Mouse (Mus musculus) neural tube, embryonic 13.5 days (tissue): ENCODE results near the gene Gm4924. TPM values are rescaled to one million over a fixed set of nuclear protein-coding genes. Genes with fewer than 3 reads are reported as not detected.

ENCODE experiments used
- ATAC-seq: fragments of 200-750 bp; cut with Nextera tagmentation; 2 replicates; pipeline ENCODE4 v1.8.0; 2017; ENCODE audit warnings: low read depth, mild to moderate bottlenecking, moderate TSS enrichment, moderate library complexity
- H3K27ac ChIP-seq: fragments of 300-500 bp; sonication (generic); replicated peaks from 2 replicates; pipeline ENCODE4 v1.5.1; 2015; ENCODE audit warnings: moderate library complexity, mild to moderate bottlenecking, inconsistent platforms
- H3K27me3 ChIP-seq: fragments of 300-500 bp; sonication (generic); 2 replicates; pipeline ENCODE4 v1.6.1; 2015; ENCODE audit warnings: mild to moderate bottlenecking, inconsistent platforms
- H3K36me3 ChIP-seq: fragments of 300-500 bp; sonication (generic); 2 replicates; pipeline ENCODE4 v1.6.1; 2015; ENCODE audit warnings: mild to moderate bottlenecking, inconsistent platforms
- H3K4me1 ChIP-seq: fragments of 300-500 bp; sonication (generic); replicated peaks from 2 replicates; pipeline ENCODE4 v1.6.1; 2015; ENCODE audit warnings: inconsistent platforms
- H3K4me2 ChIP-seq: fragments of 300-500 bp; sonication (generic); 2 replicates; pipeline ENCODE4 v1.6.1; 2015; ENCODE audit warnings: inconsistent platforms, mild to moderate bottlenecking, moderate library complexity
- H3K4me3 ChIP-seq: fragments of 300-500 bp; sonication (generic); 2 replicates; pipeline ENCODE4 v1.5.1; 2015; ENCODE audit warnings: mild to moderate bottlenecking, inconsistent platforms
- H3K9ac ChIP-seq: fragments of 300-500 bp; sonication (generic); 2 replicates; pipeline ENCODE4 v1.6.1; 2015; ENCODE audit warnings: moderate library complexity, mild to moderate bottlenecking, inconsistent platforms
- H3K9me3 ChIP-seq: fragments of 300-500 bp; sonication (generic); 2 replicates; pipeline ENCODE4 v1.6.1; 2016; ENCODE audit warnings: inconsistent platforms
- WGBS: fragments of 180-500 bp; shearing (Covaris S2); methylation state at CpG from one replicate; pipeline ENCODE4 v1.1.7; 2015; 5-methylcytosine and 5-hydroxymethylcytosine counted together
- polyA plus RNA-seq: library from polyadenylated mRNA; unstranded; fragments of >200 nt; fragmentation: Nextera tagmentation; extraction: Ambion mirVana; gene quantifications from 2 replicates; pipeline ENCODE4 v1.2.1, GENCODE M21; 2015

Gm4924 gene
- 16.9 and 18.6 TPM in 2 replicates for polyA plus RNA-seq

- Histone ChIP-seq H3K9me3 (peaks cover 36% of the 10 kb centered on the region), H3K4me1 (peaks cover 9% of the 10 kb centered on the region; the same call in 1 of the 2 replicates), H3K9ac (peak within 1 kb of the TSS; percentile 88), H3K27me3 (0 out of 2 replicates have a peak, but pooled peaks cover 8% of the 10 kb centered on the region), H3K4me3 (peak within 1 kb of the TSS; percentile 64), H3K27ac (peak within 1 kb of the TSS; percentile 98), H3K36me3 (0 out of 2 replicates have a peak, but pooled peaks cover 20% of the 10 kb centered on the region), H3K4me2 (peak within 1 kb of the TSS; percentile 57)
- WGBS = 5% methylated on average over 34 of the region's 34 CpGs
- peak; percentile 100 for ATAC-seq
Measured at GRCm38 (mm10) chr10:82354083-82355010, at the start of gene Gm4924. TSS of gene Gm4924 (plus strand) at chr10:82354255.

- H3K4me2 ChIP-seq = no peak within 1 kb of the TSS
- 88% methylated on average over 1 of the region's 1 CpGs for WGBS
- no peak for ATAC-seq
- no peaks in the 10 kb centered on the region for H3K27me3 ChIP-seq
- H3K36me3 ChIP-seq = no peaks in the 10 kb centered on the region
- no peaks in the 10 kb centered on the region for H3K4me1 ChIP-seq
- H3K9me3 ChIP-seq = no peaks in the 10 kb centered on the region
- H3K27ac ChIP-seq = no peak within 1 kb of the TSS
- no peak within 1 kb of the TSS for H3K9ac ChIP-seq
- H3K4me3 ChIP-seq = no peak within 1 kb of the TSS
Measured at GRCm38 (mm10) chr10:82316482-82316881, 37.6 kb upstream of the Gm4924 start, which contains the start of gene 4932415D10Rik. TSS of gene 4932415D10Rik (minus strand) at chr10:82316582.

- Histone ChIP-seq H3K27ac (no peak overlapping the region), H3K9ac (no peak overlapping the region), H3K27me3 (no peaks in the 10 kb centered on the region), H3K4me3 (no peak overlapping the region), H3K4me1 (no peaks in the 10 kb centered on the region), H3K36me3 (no peaks in the 10 kb centered on the region), H3K9me3 (peaks cover 15% of the 10 kb centered on the region; the same call in 1 of the 2 replicates), H3K4me2 (no peak overlapping the region)
- ATAC-seq = no peak
- WGBS = 76% methylated on average over 3 of the region's 3 CpGs
Measured at GRCm38 (mm10) chr10:82320134-82320533, 33.9 kb upstream of the Gm4924 start.

GRCm38 (mm10) chr10:82329826-82330225 is 24.2 kb upstream of the Gm4924 start:
- no peaks in the 10 kb centered on the region for H3K36me3 ChIP-seq
- ATAC-seq = no peak
- no peaks in the 10 kb centered on the region for H3K27me3 ChIP-seq
- no peak overlapping the region for H3K27ac ChIP-seq
- 88% methylated on average over 5 of the region's 5 CpGs for WGBS
- H3K9me3 ChIP-seq = no peaks in the 10 kb centered on the region; the same call in none of the 2 replicates
- H3K4me1 ChIP-seq = no peaks in the 10 kb centered on the region
- no peak overlapping the region for H3K4me3 ChIP-seq
- H3K4me2 ChIP-seq = no peak overlapping the region
- no peak overlapping the region for H3K9ac ChIP-seq

GRCm38 (mm10) chr10:82355401-82355800 is 1.3 kb downstream of the Gm4924 start:
- Histone ChIP-seq H3K27me3 (0 out of 2 replicates have a peak, but pooled peaks cover 4% of the 10 kb centered on the region), H3K4me3 (no peak overlapping the region), H3K9ac (no peak overlapping the region), H3K36me3 (0 out of 2 replicates have a peak, but pooled peaks cover 20% of the 10 kb centered on the region), H3K27ac (no peak overlapping the region), H3K9me3 (peaks cover 45% of the 10 kb centered on the region), H3K4me2 (0 out of 2 replicates have a peak overlapping the region, but pooled peaks have one; percentile 57), H3K4me1 (peaks cover 9% of the 10 kb centered on the region; the same call in 1 of the 2 replicates)
- WGBS = over 99% methylated on average over 4 of the region's 4 CpGs
- no peak for ATAC-seq

- H3K36me3 ChIP-seq = peaks cover 39% of the 10 kb centered on the region
- H3K4me2 ChIP-seq = no peak overlapping the region
- no peak overlapping the region for H3K4me3 ChIP-seq
- no peaks in the 10 kb centered on the region for H3K4me1 ChIP-seq
- H3K9ac ChIP-seq = no peak overlapping the region
- no peak for ATAC-seq
- H3K27me3 ChIP-seq = no peaks in the 10 kb centered on the region
- H3K9me3 ChIP-seq = peaks cover 72% of the 10 kb centered on the region
- no peak overlapping the region for H3K27ac ChIP-seq
- 90% methylated on average over 9 of the region's 9 CpGs for WGBS
Measured at GRCm38 (mm10) chr10:82361911-82362310, 7.9 kb downstream of the Gm4924 start.

GRCm38 (mm10) chr10:82382992-82383391 is 28.9 kb downstream of the Gm4924 start:
- Histone ChIP-seq H3K4me1 (no peaks in the 10 kb centered on the region), H3K9ac (no peak overlapping the region), H3K27ac (no peak overlapping the region), H3K27me3 (no peaks in the 10 kb centered on the region), H3K4me2 (no peak overlapping the region), H3K36me3 (peaks cover 31% of the 10 kb centered on the region), H3K4me3 (no peak overlapping the region), H3K9me3 (peaks cover 68% of the 10 kb centered on the region)
- 91% methylated on average over 1 of the region's 1 CpGs for WGBS
- no peak for ATAC-seq

- H3K27me3 ChIP-seq = no peaks in the 10 kb centered on the region
- no peak overlapping the region for H3K9ac ChIP-seq
- H3K9me3 ChIP-seq = peaks cover 40% of the 10 kb centered on the region
- no peak overlapping the region for H3K4me3 ChIP-seq
- H3K27ac ChIP-seq = no peak overlapping the region
- no peaks in the 10 kb centered on the region for H3K4me1 ChIP-seq
- peaks cover 25% of the 10 kb centered on the region for H3K36me3 ChIP-seq
- no peak for ATAC-seq
- H3K4me2 ChIP-seq = no peak overlapping the region
- 86% methylated on average over 1 of the region's 1 CpGs for WGBS
Measured at GRCm38 (mm10) chr10:82409511-82409910, 55.5 kb downstream of the Gm4924 start.

- H3K36me3 ChIP-seq = no peaks in the 10 kb centered on the region
- H3K4me3 ChIP-seq = no peak overlapping the region
- peaks cover 22% of the 10 kb centered on the region; the same call in 1 of the 2 replicates for H3K9me3 ChIP-seq
- no peak overlapping the region for H3K9ac ChIP-seq
- no peaks in the 10 kb centered on the region for H3K27me3 ChIP-seq
- no peak overlapping the region for H3K27ac ChIP-seq
- H3K4me2 ChIP-seq = no peak overlapping the region
- no peak for ATAC-seq
- no peaks in the 10 kb centered on the region for H3K4me1 ChIP-seq
Measured at GRCm38 (mm10) chr10:82423631-82424030, 69.6 kb downstream of the Gm4924 start.

Other genes starting within 250 kb of the Gm4924 start
- 7.4 and 9.0 TPM in 2 replicates for gene AU041133, start 226.2 kb upstream of the Gm4924 start, polyA plus RNA-seq
- 24.6 and 27.4 TPM in 2 replicates for gene Zfp938, start 113.0 kb upstream of the Gm4924 start, polyA plus RNA-seq
- gene 4932415D10Rik, start 37.7 kb upstream of the Gm4924 start, polyA plus RNA-seq = not detected in 2 replicates
- gene Gm1553, start 138.4 kb downstream of the Gm4924 start, polyA plus RNA-seq = not detected in 2 replicates